Mouse (Mus musculus) embryonic facial prominence, embryonic 15.5 days (tissue): ENCODE results near the gene Slc25a39. TPM values are rescaled to one million over a fixed set of nuclear protein-coding genes. Genes with fewer than 3 reads are reported as not detected.

Source experiments
- ATAC-seq: fragments of 200-750 bp; cut with Nextera tagmentation; 2 replicates; pipeline ENCODE4 v1.8.0; 2017; ENCODE audit warnings: low read depth, moderate TSS enrichment; ENCODE audit not compliant: insufficient number of reproducible peaks, low FRiP score, low TSS enrichment
- H3K27ac ChIP-seq: fragments of 300-500 bp; sonication (generic); replicated peaks from 2 replicates; pipeline ENCODE4 v1.5.1; 2015; ENCODE audit warnings: mild to moderate bottlenecking, inconsistent platforms
- H3K27me3 ChIP-seq: fragments of 300-500 bp; sonication (generic); 2 replicates; pipeline ENCODE4 v1.6.1; 2015; ENCODE audit warnings: inconsistent platforms
- H3K36me3 ChIP-seq: fragments of 300-500 bp; sonication (generic); 2 replicates; pipeline ENCODE4 v1.6.1; 2015; ENCODE audit warnings: mild to moderate bottlenecking, inconsistent platforms
- H3K4me1 ChIP-seq: fragments of 300-500 bp; sonication (generic); 2 replicates; pipeline ENCODE4 v1.6.1; 2015; ENCODE audit warnings: inconsistent platforms
- H3K4me2 ChIP-seq: fragments of 300-500 bp; sonication (generic); replicated peaks from 2 replicates; pipeline ENCODE4 v1.6.1; 2015; ENCODE audit warnings: mild to moderate bottlenecking, inconsistent platforms
- H3K4me3 ChIP-seq: fragments of 300-500 bp; sonication (generic); replicated peaks from 2 replicates; pipeline ENCODE4 v1.5.1; 2015; ENCODE audit warnings: mild to moderate bottlenecking, inconsistent platforms
- H3K9ac ChIP-seq: fragments of 300-500 bp; sonication (generic); 2 replicates; pipeline ENCODE4 v1.6.1; 2015; ENCODE audit warnings: inconsistent platforms
- H3K9me3 ChIP-seq: fragments of 300-500 bp; sonication (generic); replicated peaks from 2 replicates; pipeline ENCODE4 v1.6.1; 2016; ENCODE audit warnings: inconsistent platforms
- WGBS: fragments of 180-500 bp; shearing (Covaris S2); methylation state at CpG from one replicate; pipeline ENCODE4 v1.1.7; 2015; 5-methylcytosine and 5-hydroxymethylcytosine counted together
- polyA plus RNA-seq: library from polyadenylated mRNA; unstranded; fragments of >200 nt; fragmentation: Nextera tagmentation; extraction: Ambion mirVana; gene quantifications from 2 replicates; pipeline ENCODE4 v1.2.1, GENCODE M21; 2015

Slc25a39 gene
- polyA plus RNA-seq, 1 experiment from 2014 or later = 197 TPM

GRCm38 (mm10) chr11:102399610-102400072 is 8.1 kb downstream of the Slc25a39 start:
- Histone ChIP-seq H3K4me3 (peak overlapping the region; percentile 35), H3K9ac (no peak overlapping the region; the same call in 1 of the 2 replicates), H3K9me3 (no peaks in the 10 kb centered on the region), H3K27me3 (peaks cover 55% of the 10 kb centered on the region), H3K36me3 (peaks cover 28% of the 10 kb centered on the region), H3K4me1 (peaks cover 15% of the 10 kb centered on the region), H3K4me2 (peak overlapping the region; percentile 66), H3K27ac (no peak overlapping the region)
- WGBS = under 1% methylated on average over 34 of the region's 34 CpGs
- no peak for ATAC-seq

GRCm38 (mm10) chr11:102399107-102399506 is 8.6 kb downstream of the Slc25a39 start:
- Histone ChIP-seq H3K27ac (no peak overlapping the region), H3K27me3 (peaks cover 58% of the 10 kb centered on the region), H3K4me1 (peaks cover 20% of the 10 kb centered on the region), H3K4me2 (peak overlapping the region; percentile 66), H3K4me3 (peak overlapping the region; percentile 35), H3K9me3 (no peaks in the 10 kb centered on the region), H3K9ac (no peak overlapping the region), H3K36me3 (peaks cover 23% of the 10 kb centered on the region)
- no peak for ATAC-seq
- WGBS = 12% methylated on average over 15 of the region's 15 CpGs

GRCm38 (mm10) chr11:102398007-102398825 is 9.5 kb downstream of the Slc25a39 start:
- no peak for ATAC-seq
- Histone ChIP-seq H3K27ac (no peak overlapping the region), H3K36me3 (peaks cover 14% of the 10 kb centered on the region), H3K4me2 (no peak overlapping the region), H3K4me3 (no peak overlapping the region), H3K9me3 (no peaks in the 10 kb centered on the region), H3K27me3 (peaks cover 58% of the 10 kb centered on the region), H3K4me1 (peaks cover 29% of the 10 kb centered on the region), H3K9ac (no peak overlapping the region)
- 69% methylated on average over 20 of the region's 20 CpGs for WGBS

- Histone ChIP-seq H3K9me3 (no peaks in the 10 kb centered on the region), H3K4me2 (no peak overlapping the region), H3K4me3 (no peak overlapping the region), H3K4me1 (peaks cover 36% of the 10 kb centered on the region), H3K27ac (no peak overlapping the region), H3K9ac (no peak overlapping the region), H3K36me3 (no peaks in the 10 kb centered on the region), H3K27me3 (peaks cover 58% of the 10 kb centered on the region)
- ATAC-seq = no peak
- 74% methylated on average over 7 of the region's 7 CpGs for WGBS
Measured at GRCm38 (mm10) chr11:102396671-102397141, 11.0 kb downstream of the Slc25a39 start.

GRCm38 (mm10) chr11:102396263-102396662 is 11.5 kb downstream of the Slc25a39 start:
- Histone ChIP-seq H3K4me1 (peaks cover 36% of the 10 kb centered on the region), H3K9ac (no peak overlapping the region), H3K9me3 (no peaks in the 10 kb centered on the region), H3K36me3 (no peaks in the 10 kb centered on the region), H3K4me3 (no peak overlapping the region), H3K27ac (no peak overlapping the region), H3K27me3 (peaks cover 57% of the 10 kb centered on the region), H3K4me2 (no peak overlapping the region)
- WGBS = 57% methylated on average over 6 of the region's 6 CpGs
- no peak for ATAC-seq

- Histone ChIP-seq H3K4me2 (no peak overlapping the region), H3K9me3 (no peaks in the 10 kb centered on the region), H3K4me3 (no peak overlapping the region), H3K27me3 (peaks cover 47% of the 10 kb centered on the region), H3K4me1 (peaks cover 36% of the 10 kb centered on the region), H3K9ac (no peak overlapping the region), H3K27ac (no peak overlapping the region), H3K36me3 (no peaks in the 10 kb centered on the region)
- WGBS = 6% methylated on average over 5 of the region's 5 CpGs
- no peak; the same call in 1 of the 2 replicates for ATAC-seq
Measured at GRCm38 (mm10) chr11:102395250-102395649, 12.5 kb downstream of the Slc25a39 start.

GRCm38 (mm10) chr11:102394421-102395124 is 13.2 kb downstream of the Slc25a39 start:
- 69% methylated on average over 9 of the region's 9 CpGs for WGBS
- Histone ChIP-seq H3K27me3 (peaks cover 40% of the 10 kb centered on the region), H3K9ac (no peak overlapping the region), H3K27ac (no peak overlapping the region), H3K4me3 (peak overlapping the region; percentile 46; the same call in 1 of the 2 replicates), H3K4me1 (peaks cover 30% of the 10 kb centered on the region), H3K9me3 (no peaks in the 10 kb centered on the region), H3K36me3 (no peaks in the 10 kb centered on the region), H3K4me2 (peak overlapping the region; percentile 91)
- ATAC-seq = peak; percentile 8; the same call in 1 of the 2 replicates

GRCm38 (mm10) chr11:102393719-102394420 is 13.9 kb downstream of the Slc25a39 start:
- Histone ChIP-seq H3K9ac (no peak overlapping the region), H3K27me3 (peaks cover 33% of the 10 kb centered on the region), H3K9me3 (no peaks in the 10 kb centered on the region), H3K4me1 (peaks cover 23% of the 10 kb centered on the region), H3K36me3 (no peaks in the 10 kb centered on the region), H3K4me3 (peak overlapping the region; percentile 46), H3K27ac (no peak overlapping the region), H3K4me2 (peak overlapping the region; percentile 91)
- 5% methylated on average over 17 of the region's 17 CpGs for whole genome bisulfite sequencing
- no peak for ATAC-seq

GRCm38 (mm10) chr11:102393238-102393634 is 14.5 kb downstream of the Slc25a39 start, which contains the start of gene Rundc3a:
Gene Rundc3a (plus strand): TSS chr11:102393403.
- Histone ChIP-seq H3K9ac (no peak within 1 kb of the TSS), H3K4me1 (peaks cover 22% of the 10 kb centered on the region), H3K36me3 (no peaks in the 10 kb centered on the region), H3K27me3 (peaks cover 27% of the 10 kb centered on the region), H3K4me3 (peak within 1 kb of the TSS; percentile 46), H3K9me3 (no peaks in the 10 kb centered on the region), H3K4me2 (peak within 1 kb of the TSS; percentile 91), H3K27ac (no peak within 1 kb of the TSS)
- 0% methylated on average over 33 of the region's 34 CpGs for WGBS
- ATAC-seq = peak; percentile 61

- peaks cover 22% of the 10 kb centered on the region for H3K4me1 ChIP-seq
- no peak overlapping the region for H3K27ac ChIP-seq
- no peak for ATAC-seq
- no peaks in the 10 kb centered on the region for H3K9me3 ChIP-seq
- H3K9ac ChIP-seq = no peak overlapping the region
- 16% methylated on average over 15 of the region's 15 CpGs for WGBS
- peak overlapping the region; percentile 46 for H3K4me3 ChIP-seq
- H3K4me2 ChIP-seq = peak overlapping the region; percentile 91
- H3K36me3 ChIP-seq = no peaks in the 10 kb centered on the region
- H3K27me3 ChIP-seq = peaks cover 21% of the 10 kb centered on the region
Measured at GRCm38 (mm10) chr11:102392441-102393237, 15.1 kb downstream of the Slc25a39 start.
